21 mouse cellular contexts compared by ENCODE assay signal in the genomic region with DNA sequence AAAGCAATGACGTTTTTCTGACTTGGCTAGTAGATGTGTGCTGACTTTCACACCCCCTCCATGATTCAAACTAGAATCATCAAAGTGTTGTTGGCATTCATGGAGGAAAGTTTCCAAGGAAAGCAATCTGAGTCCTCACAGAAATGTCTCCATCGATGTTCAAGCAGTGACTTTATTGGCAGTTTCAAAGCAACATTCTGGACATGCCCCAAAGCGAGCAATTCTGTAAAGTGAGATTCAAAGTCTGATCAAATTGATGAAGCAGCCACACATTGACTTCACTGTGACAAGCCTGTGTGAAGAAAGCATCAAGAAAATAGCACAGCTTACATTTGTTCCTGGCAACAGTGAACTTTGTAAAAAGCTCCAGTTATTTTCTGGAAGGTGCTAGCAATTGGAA.
DNase-seq lines count a peak whose midpoint lies in the region; ATAC-seq lines count a peak whose summit lies in the region.
"Had no signal": no experiment of that assay in that cellular context is flagged by ENCODE, and none has a peak within 500 bp of the region (broad histone marks: within the 10 kb centered on the region; RNA-seq: fewer than 3 reads in every experiment).

No protein-coding gene starts in this region.

- no peaks in the 10 kb centered on the region for H3K27me3 ChIP-seq in forebrain, embryonic 14.5 days (replicated peaks; ENCODE audit: control insufficient read depth, insufficient read depth, low read length)
- no peaks in the 10 kb centered on the region for H3K27me3 ChIP-seq in forebrain, embryonic 11.5 days (ENCODE audit: control insufficient read depth, insufficient read depth, low read length)
- H3K27me3 ChIP-seq: heart, embryonic 13.5 days; hindbrain, embryonic 15.5 days had no signal

- WGBS in forebrain, embryonic 14.5 days, result 88% methylated on average over 3 of the region's 3 CpGs
- WGBS in forebrain, embryonic 11.5 days, result 82% methylated on average over 3 of the region's 3 CpGs

- peak; percentile 10 for DNase-seq in forebrain, embryonic 14.5 days (ENCODE audit: low spot score)
- no peak for DNase-seq in forebrain, embryonic 11.5 days (ENCODE audit: low spot score)
- DNase-seq in left cerebral cortex, postnatal 25 days (ENCODE audit: low spot score in 2 of 2), result peak; percentile 2 to 59
- DNase-seq in left cerebral cortex, adult 11 months (ENCODE audit: low spot score), result no peak
- DNase-seq in brain, adult 2 months (ENCODE audit: low read depth, low spot score), result peak; percentile 34
- peak; percentile 13 for DNase-seq in telencephalon, adult 2 months (ENCODE audit: low read depth, low spot score)
- no peak for DNase-seq in urinary bladder, postnatal 14 days (ENCODE audit: low spot score)
- DNase-seq: adrenal gland, adult 8-10 months; B cell, adult 2 months; cerebellum, adult 18-20 months; cerebellum, postnatal 10 days; gastrocnemius, adult 2 months; gastrocnemius, postnatal 25 days; heart, postnatal 36 days had no signal

- no peak for ATAC-seq in forebrain, embryonic 14.5 days
- no peak for ATAC-seq in forebrain, embryonic 11.5 days (replicated peaks; ENCODE audit: low FRiP score)
- ATAC-seq: CD4-positive, CD25-positive, alpha-beta regulatory T cell, adult 4 months; intestine, embryonic 16.5 days had no signal

- intact Hi-C loops in left cerebral cortex, postnatal 25 days (cut with DNase I), result no loop called here

- H3K4me1 ChIP-seq in forebrain, embryonic 14.5 days (ENCODE audit: control insufficient read depth, insufficient read depth, low read length), result no peaks in the 10 kb centered on the region
- H3K4me1 ChIP-seq in forebrain, embryonic 11.5 days (replicated peaks; ENCODE audit: control insufficient read depth, insufficient read depth, low read length), result no peaks in the 10 kb centered on the region
- H3K4me1 ChIP-seq: embryonic facial prominence, embryonic 10.5 days; forebrain, embryonic 10.5 days; heart, embryonic 13.5 days; hindbrain, embryonic 15.5 days had no signal

- no peak overlapping the region for H3K4me3 ChIP-seq in forebrain, embryonic 14.5 days (ENCODE audit: low read depth, low read length)
- H3K4me3 ChIP-seq in forebrain, embryonic 11.5 days (ENCODE audit: low read depth, low read length), result no peak overlapping the region
- H3K4me3 ChIP-seq: embryonic facial prominence, embryonic 10.5 days; forebrain, embryonic 10.5 days; gastrocnemius, adult 2 months; heart, embryonic 13.5 days; hindbrain, embryonic 15.5 days had no signal

- no peaks in the 10 kb centered on the region for H3K9me3 ChIP-seq in forebrain, embryonic 14.5 days (replicated peaks; ENCODE audit: control insufficient read depth, low read length)
- H3K9me3 ChIP-seq in forebrain, embryonic 11.5 days (ENCODE audit: control insufficient read depth, low read length), result no peaks in the 10 kb centered on the region
- H3K9me3 ChIP-seq: embryonic facial prominence, embryonic 10.5 days; forebrain, embryonic 10.5 days; G1E; heart, embryonic 13.5 days; hindbrain, embryonic 15.5 days had no signal

- no peak overlapping the region for H3K9ac ChIP-seq in forebrain, embryonic 14.5 days (ENCODE audit: low read length)
- H3K9ac ChIP-seq in forebrain, embryonic 11.5 days (ENCODE audit: low read length), result no peak overlapping the region
- H3K9ac ChIP-seq: heart, embryonic 13.5 days; hindbrain, embryonic 15.5 days had no signal

- no peak overlapping the region for H3K4me2 ChIP-seq in forebrain, embryonic 14.5 days (ENCODE audit: low read length)
- no peak overlapping the region for H3K4me2 ChIP-seq in forebrain, embryonic 11.5 days (ENCODE audit: low read depth, low read length, severe bottlenecking)
- H3K4me2 ChIP-seq: heart, embryonic 13.5 days; hindbrain, embryonic 15.5 days had no signal

- no peaks in the 10 kb centered on the region for H3K36me3 ChIP-seq in forebrain, embryonic 14.5 days (ENCODE audit: control insufficient read depth, insufficient read depth, low read length)
- H3K36me3 ChIP-seq in forebrain, embryonic 11.5 days (ENCODE audit: control insufficient read depth, insufficient read depth, low read length), result no peaks in the 10 kb centered on the region
- H3K36me3 ChIP-seq: embryonic facial prominence, embryonic 10.5 days; forebrain, embryonic 10.5 days; G1E; heart, embryonic 13.5 days; hindbrain, embryonic 15.5 days had no signal

- no peak overlapping the region for H3K27ac ChIP-seq in forebrain, embryonic 14.5 days (ENCODE audit: low read depth, low read length)
- no peak overlapping the region for H3K27ac ChIP-seq in forebrain, embryonic 11.5 days (ENCODE audit: low read depth, low read length)
- H3K27ac ChIP-seq: embryonic facial prominence, embryonic 10.5 days; forebrain, embryonic 10.5 days; gastrocnemius, adult 2 months; heart, embryonic 13.5 days; hindbrain, embryonic 15.5 days had no signal

Comparison
In these comparisons a context has a peak if more than half of its experiments do, and no peak if none do; other contexts are left out.
1. DNase-seq: peak in forebrain, embryonic 14.5 days (single experiment), left cerebral cortex, postnatal 25 days (2 of 2), brain, adult 2 months (single experiment) and telencephalon, adult 2 months (single experiment); none in forebrain, embryonic 11.5 days (single experiment), left cerebral cortex, adult 11 months (single experiment) and urinary bladder, postnatal 14 days (single experiment).